Mouse (Mus musculus): ENCODE results near the gene Tcl1b3.

Tcl1b3 gene

DNA sequence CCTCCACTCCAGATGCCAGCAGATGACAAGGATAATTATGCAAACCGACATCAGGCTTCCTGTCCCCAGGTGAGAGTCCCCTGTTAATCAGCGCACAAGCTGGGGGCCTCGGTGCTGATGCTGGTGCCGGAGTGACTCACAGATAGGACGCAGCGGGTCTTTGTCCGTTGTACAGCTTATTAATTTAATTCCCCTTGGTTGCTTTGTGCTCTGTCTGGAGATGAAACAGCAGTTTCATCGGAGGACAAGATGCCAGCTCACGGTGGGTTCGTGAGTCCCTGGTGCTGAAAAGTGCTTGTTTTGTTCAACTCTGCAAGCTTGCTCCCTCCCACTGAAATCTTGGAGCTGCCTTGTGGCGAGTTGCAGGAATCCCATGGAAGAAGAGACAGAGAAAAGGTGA lies 43.5 kb downstream of the Tcl1b3 start:
- no peak for DNase-seq (ENCODE audit: low read depth, low spot score)

DNA sequence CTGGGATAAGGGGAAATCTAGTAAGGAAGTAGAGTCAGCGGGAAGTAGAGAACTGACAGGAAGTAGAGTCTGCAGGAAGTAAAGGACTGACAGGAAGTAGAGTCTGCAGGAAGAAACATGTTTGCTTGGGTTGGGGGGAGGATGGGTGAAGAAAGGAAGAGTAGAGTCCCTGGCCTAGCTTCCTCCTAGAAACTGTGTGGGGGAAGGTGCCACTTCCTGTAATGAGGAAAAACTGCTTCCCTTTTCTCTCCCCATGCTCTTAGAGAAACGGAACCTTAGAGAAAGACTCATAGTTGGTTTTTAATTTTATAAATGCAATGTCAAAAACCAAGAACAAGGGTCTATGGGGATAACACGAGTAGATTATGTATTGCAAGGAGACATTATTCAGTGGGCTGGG lies 44.2 kb downstream of the Tcl1b3 start:
- no peak for DNase-seq (ENCODE audit: low read depth, low spot score)

DNA sequence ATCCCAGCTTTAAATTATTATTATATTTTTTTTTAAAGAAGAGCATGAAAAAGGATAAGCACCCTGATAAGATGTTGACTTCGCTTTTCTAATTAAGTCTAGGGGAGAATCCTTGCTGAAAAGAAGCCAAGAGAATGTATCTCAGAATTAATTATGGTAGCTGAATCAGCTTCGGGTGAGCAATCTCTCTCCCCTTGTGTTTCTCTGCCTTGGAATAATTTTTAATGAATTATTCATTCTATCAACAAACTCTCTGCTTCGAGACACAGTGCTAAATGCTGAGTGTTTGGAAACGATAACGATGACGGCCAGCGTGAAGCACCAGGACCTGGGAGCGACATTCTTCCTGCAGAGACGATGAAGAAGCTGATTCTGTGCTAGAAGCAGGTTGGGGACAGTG lies 48.2 kb downstream of the Tcl1b3 start:
- no peak for DNase-seq (ENCODE audit: low read depth, low spot score)

Data from retina, postnatal 7 days (tissue).